Mouse (Mus musculus): ENCODE results near the gene Rtel1. TPM values are rescaled to one million over a fixed set of nuclear protein-coding genes. Genes with fewer than 3 reads are reported as not detected.

The Rtel1 gene
- polyA plus RNA-seq, 1 experiment from 2014 or later = 26.2 TPM

- no peak for ATAC-seq (ENCODE audit: low read depth)
Observed at GRCm38 (mm10) chr2:181378701-181379100, 59.2 kb downstream of the Rtel1 start.

GRCm38 (mm10) chr2:181379778-181380177, 60.2 kb downstream of the Rtel1 start, which contains the start of gene Lime1:
Lime1 (plus strand) TSS chr2:181380078.
- H3K9me3 ChIP-seq (replicated peaks) = no peaks in the 10 kb centered on the region
- ATAC-seq (ENCODE audit: low read depth) (no peak), DNase-seq (no peak)
- H3K9ac ChIP-seq = no peak within 1 kb of the TSS
- no peak within 1 kb of the TSS for H3K4me3 ChIP-seq (replicated peaks)
- H3K27ac ChIP-seq = no peak within 1 kb of the TSS
- WGBS (ENCODE audit: insufficient replicate concordance) = 85% methylated on average over 12 of the region's 12 CpGs
- H3K36me3 ChIP-seq = peaks cover 65% of the 10 kb centered on the region
- H3K27me3 ChIP-seq = no peaks in the 10 kb centered on the region
- H3K4me1 ChIP-seq (replicated peaks) = peaks cover 15% of the 10 kb centered on the region
- no peak within 1 kb of the TSS for H3K4me2 ChIP-seq

More at GRCm38 (mm10) chr2:181378701-181379100, 59.2 kb downstream of the Rtel1 start:
- Histone ChIP-seq H3K4me2 (no peak overlapping the region), H3K27me3 (no peaks in the 10 kb centered on the region), H3K27ac (no peak overlapping the region), H3K4me1 (replicated peaks) (peaks cover 22% of the 10 kb centered on the region), H3K4me3 (replicated peaks) (no peak overlapping the region), H3K9me3 (replicated peaks) (no peaks in the 10 kb centered on the region), H3K36me3 (peaks cover 56% of the 10 kb centered on the region), H3K9ac (no peak overlapping the region)
- WGBS (ENCODE audit: insufficient replicate concordance) = 81% methylated on average over 5 of the region's 5 CpGs
- DNase-seq = no peak

- Histone ChIP-seq H3K4me1 (replicated peaks) (peaks cover 15% of the 10 kb centered on the region), H3K36me3 (peaks cover 69% of the 10 kb centered on the region), H3K4me2 (no peak overlapping the region), H3K27ac (no peak overlapping the region), H3K9ac (no peak overlapping the region), H3K4me3 (replicated peaks) (no peak overlapping the region), H3K27me3 (no peaks in the 10 kb centered on the region), H3K9me3 (replicated peaks) (no peaks in the 10 kb centered on the region)
- WGBS (ENCODE audit: insufficient replicate concordance) = 87% methylated on average over 5 of the region's 5 CpGs
- DNase-seq = no peak
- ATAC-seq (ENCODE audit: low read depth) = no peak
Observed at GRCm38 (mm10) chr2:181380251-181380650, 60.7 kb downstream of the Rtel1 start.

GRCm38 (mm10) chr2:181381107-181381506, 61.6 kb downstream of the Rtel1 start:
- H3K9me3 ChIP-seq (replicated peaks) = no peaks in the 10 kb centered on the region
- H3K4me2 ChIP-seq = no peak overlapping the region
- DNase-seq (no peak), ATAC-seq (ENCODE audit: low read depth) (no peak)
- H3K9ac ChIP-seq = no peak overlapping the region
- WGBS (ENCODE audit: insufficient replicate concordance) = 62% methylated on average over 5 of the region's 5 CpGs
- H3K27ac ChIP-seq = no peak overlapping the region
- H3K4me1 ChIP-seq (replicated peaks) = peaks cover 15% of the 10 kb centered on the region
- peaks cover 76% of the 10 kb centered on the region for H3K36me3 ChIP-seq
- H3K27me3 ChIP-seq = no peaks in the 10 kb centered on the region
- no peak overlapping the region for H3K4me3 ChIP-seq (replicated peaks)

- ATAC-seq (ENCODE audit: low read depth) = no peak
- H3K27me3 ChIP-seq = no peaks in the 10 kb centered on the region
- no peak overlapping the region for H3K9ac ChIP-seq
- H3K27ac ChIP-seq = no peak overlapping the region
- no peak overlapping the region for H3K4me3 ChIP-seq (replicated peaks)
- H3K36me3 ChIP-seq = peaks cover 82% of the 10 kb centered on the region
- no peak for DNase-seq
- H3K4me2 ChIP-seq = no peak overlapping the region
- H3K9me3 ChIP-seq (replicated peaks) = no peaks in the 10 kb centered on the region
- H3K4me1 ChIP-seq (replicated peaks) = peaks cover 8% of the 10 kb centered on the region
- WGBS (ENCODE audit: insufficient replicate concordance) = 72% methylated on average over 6 of the region's 6 CpGs
Observed at GRCm38 (mm10) chr2:181381631-181382306, 62.2 kb downstream of the Rtel1 start.

GRCm38 (mm10) chr2:181384463-181384862, 64.9 kb downstream of the Rtel1 start:
- Histone ChIP-seq H3K4me1 (replicated peaks) (no peaks in the 10 kb centered on the region), H3K4me2 (no peak overlapping the region), H3K4me3 (replicated peaks) (no peak overlapping the region), H3K9ac (no peak overlapping the region), H3K36me3 (peaks cover 82% of the 10 kb centered on the region), H3K9me3 (replicated peaks) (no peaks in the 10 kb centered on the region), H3K27me3 (no peaks in the 10 kb centered on the region), H3K27ac (no peak overlapping the region)
- DNase-seq = no peak
- no peak for ATAC-seq (ENCODE audit: low read depth)
- WGBS (ENCODE audit: insufficient replicate concordance) = 64% methylated on average over 7 of the region's 7 CpGs

- 77% methylated on average over 4 of the region's 4 CpGs for WGBS (ENCODE audit: insufficient replicate concordance)
- Histone ChIP-seq H3K27me3 (no peaks in the 10 kb centered on the region), H3K36me3 (peaks cover 77% of the 10 kb centered on the region), H3K4me3 (replicated peaks) (no peak overlapping the region), H3K27ac (no peak overlapping the region), H3K4me1 (replicated peaks) (no peaks in the 10 kb centered on the region), H3K9me3 (replicated peaks) (no peaks in the 10 kb centered on the region), H3K9ac (no peak overlapping the region), H3K4me2 (no peak overlapping the region)
- ATAC-seq (ENCODE audit: low read depth) (no peak), DNase-seq (no peak)
Observed at GRCm38 (mm10) chr2:181384919-181385391, 65.4 kb downstream of the Rtel1 start.

- Histone ChIP-seq H3K9ac (no peak overlapping the region), H3K27ac (no peak overlapping the region), H3K4me2 (no peak overlapping the region), H3K9me3 (replicated peaks) (no peaks in the 10 kb centered on the region), H3K4me1 (replicated peaks) (no peaks in the 10 kb centered on the region), H3K4me3 (replicated peaks) (no peak overlapping the region), H3K27me3 (no peaks in the 10 kb centered on the region), H3K36me3 (peaks cover 76% of the 10 kb centered on the region)
- DNase-seq (no peak), ATAC-seq (ENCODE audit: low read depth) (no peak)
- WGBS (ENCODE audit: insufficient replicate concordance) = 74% methylated on average over 3 of the region's 3 CpGs
Observed at GRCm38 (mm10) chr2:181385885-181386284, 66.3 kb downstream of the Rtel1 start.

GRCm38 (mm10) chr2:181386663-181387210, 67.2 kb downstream of the Rtel1 start:
- Histone ChIP-seq H3K4me3 (replicated peaks) (no peak overlapping the region), H3K4me1 (replicated peaks) (no peaks in the 10 kb centered on the region), H3K36me3 (peaks cover 75% of the 10 kb centered on the region), H3K27ac (no peak overlapping the region), H3K9me3 (replicated peaks) (no peaks in the 10 kb centered on the region), H3K27me3 (no peaks in the 10 kb centered on the region), H3K4me2 (no peak overlapping the region), H3K9ac (no peak overlapping the region)
- DNase-seq (no peak), ATAC-seq (ENCODE audit: low read depth) (no peak)
- 75% methylated on average over 3 of the region's 4 CpGs for WGBS (ENCODE audit: insufficient replicate concordance)

- WGBS (ENCODE audit: insufficient replicate concordance) = 69% methylated on average over 4 of the region's 4 CpGs
- H3K9ac ChIP-seq = no peak overlapping the region
- no peak for DNase-seq
- H3K4me1 ChIP-seq (replicated peaks) = no peaks in the 10 kb centered on the region
- H3K4me2 ChIP-seq = no peak overlapping the region
- no peak overlapping the region for H3K4me3 ChIP-seq (replicated peaks)
- H3K36me3 ChIP-seq = peaks cover 72% of the 10 kb centered on the region
- no peaks in the 10 kb centered on the region for H3K9me3 ChIP-seq (replicated peaks)
- no peaks in the 10 kb centered on the region for H3K27me3 ChIP-seq
- no peak for ATAC-seq (ENCODE audit: low read depth)
- H3K27ac ChIP-seq = no peak overlapping the region
Observed at GRCm38 (mm10) chr2:181390136-181390870, 70.8 kb downstream of the Rtel1 start.

GRCm38 (mm10) chr2:181391022-181391421, 71.5 kb downstream of the Rtel1 start:
- 88% methylated on average over 15 of the region's 15 CpGs for WGBS (ENCODE audit: insufficient replicate concordance)
- ATAC-seq (ENCODE audit: low read depth) (no peak), DNase-seq (no peak)
- no peak overlapping the region for H3K4me2 ChIP-seq
- no peak overlapping the region for H3K27ac ChIP-seq
- H3K36me3 ChIP-seq = peaks cover 73% of the 10 kb centered on the region
- H3K4me3 ChIP-seq (replicated peaks) = no peak overlapping the region
- H3K4me1 ChIP-seq (replicated peaks) = no peaks in the 10 kb centered on the region
- no peaks in the 10 kb centered on the region for H3K9me3 ChIP-seq (replicated peaks)
- H3K9ac ChIP-seq = no peak overlapping the region
- H3K27me3 ChIP-seq = no peaks in the 10 kb centered on the region

Data from liver, embryonic 13.5 days (tissue).